Mouse (Mus musculus) forebrain, embryonic 11.5 days (tissue): Measurements from ENCODE around the gene Tapbp. TPM values are rescaled to one million over a fixed set of nuclear protein-coding genes. Genes with fewer than 3 reads are reported as not detected.
"Not testable (repeated sequence)": the region's sequence is repeated elsewhere in the genome, so short reads cannot be mapped to it uniquely, and the experiment has no call there.

Source experiments
- ATAC-seq: fragments of 200-750 bp; cut with Nextera tagmentation; replicated peaks from 2 replicates; pipeline ENCODE4 v1.8.0; 2017; ENCODE audit warnings: moderate TSS enrichment; ENCODE audit not compliant: low FRiP score
- DNase-seq: peaks from one replicate; pipeline ENCODE4 v3.0.0-alpha.2; 2017; ENCODE audit warnings: low spot score
- H3K27ac ChIP-seq: fragments of 300-500 bp; sonication (generic); 2 replicates; pipeline ENCODE4 v1.5.1; 2014; ENCODE audit warnings: low read depth, low read length
- H3K27me3 ChIP-seq: fragments of 300-500 bp; sonication (generic); 2 replicates; pipeline ENCODE4 v1.6.1; 2014; ENCODE audit warnings: mild to moderate bottlenecking, low read length, mixed read lengths; ENCODE audit not compliant: control insufficient read depth, insufficient read depth
- H3K36me3 ChIP-seq: fragments of 300-500 bp; sonication (generic); 2 replicates; pipeline ENCODE4 v1.6.1; 2014; ENCODE audit warnings: mild to moderate bottlenecking, low read length, moderate library complexity, mixed read lengths; ENCODE audit not compliant: control insufficient read depth, insufficient read depth
- H3K4me1 ChIP-seq: fragments of 300-500 bp; sonication (generic); replicated peaks from 2 replicates; pipeline ENCODE4 v1.6.1; 2014; ENCODE audit warnings: low read length, mixed read lengths; ENCODE audit not compliant: control insufficient read depth, insufficient read depth
- H3K4me2 ChIP-seq: fragments of 300-500 bp; sonication (generic); 2 replicates; pipeline ENCODE4 v1.6.1; 2014; ENCODE audit warnings: low read depth, mild to moderate bottlenecking, low read length, moderate library complexity, mixed read lengths; ENCODE audit not compliant: severe bottlenecking
- H3K4me3 ChIP-seq: fragments of 300-500 bp; sonication (generic); 2 replicates; pipeline ENCODE4 v1.5.1; 2014; ENCODE audit warnings: low read depth, low read length
- H3K9ac ChIP-seq: fragments of 300-500 bp; sonication (generic); 2 replicates; pipeline ENCODE4 v1.6.1; 2014; ENCODE audit warnings: low read length
- H3K9me3 ChIP-seq: fragments of 300-500 bp; sonication (generic); 2 replicates; pipeline ENCODE4 v1.6.1; 2016; ENCODE audit warnings: low read length, mixed read lengths; ENCODE audit not compliant: control insufficient read depth
- WGBS: fragments of 180-500 bp; shearing (Covaris S2); extraction: QIAGEN DNeasy Blood & Tissue Kit; methylation state at CpG from one replicate; pipeline ENCODE4 v1.1.7; 2014; 5-methylcytosine and 5-hydroxymethylcytosine counted together
- polyA plus RNA-seq: library from polyadenylated mRNA; unstranded; fragments of >200 nt; fragmentation: Nextera tagmentation; extraction: Ambion mirVana; gene quantifications from 2 replicates; pipeline ENCODE4 v1.2.1, GENCODE M21; 2014

The Tapbp gene
- polyA plus RNA-seq, 1 experiment from 2014 or later: 15.5 TPM

DNA sequence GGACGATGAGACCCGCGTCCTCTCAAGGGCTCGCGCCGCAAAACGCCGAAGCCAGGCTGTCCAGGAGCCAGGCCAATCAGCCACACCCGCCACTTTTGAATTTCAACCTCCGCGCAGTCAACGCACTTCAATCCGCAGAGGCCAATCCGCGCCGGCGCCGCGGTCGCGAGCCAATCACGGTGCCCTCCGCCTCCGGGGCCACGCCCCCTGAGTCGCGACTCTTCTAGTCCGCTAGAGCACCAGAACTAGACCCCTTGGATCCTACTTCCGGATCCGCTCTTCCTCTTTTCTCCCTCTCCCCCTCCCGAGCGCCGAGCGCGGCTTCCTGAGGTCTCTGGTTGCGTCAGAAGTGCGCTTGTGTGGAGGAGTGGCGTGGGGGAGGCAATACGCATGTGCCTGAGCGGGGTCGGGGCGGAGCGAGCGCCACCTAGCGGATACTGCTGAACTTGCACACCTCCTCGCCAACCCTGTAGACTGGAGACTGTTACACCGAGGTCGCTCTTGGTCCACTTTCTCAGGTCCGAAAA is 25.1 kb upstream of the Tapbp start, which contains the start of gene Kifc1:
Gene Kifc1, minus strand, starts transcription at position 129 of the 527 bp plus-strand sequence.
- Histone ChIP-seq H3K4me3 (peak within 1 kb of the TSS; percentile 59), H3K27ac (0 out of 2 replicates have a peak within 1 kb of the TSS, but pooled peaks have one; percentile 18), H3K4me2 (peak within 1 kb of the TSS; percentile 68), H3K36me3 (peaks cover 6% of the 10 kb centered on the region; the same call in 1 of the 2 replicates), H3K4me1 (peaks cover 8% of the 10 kb centered on the region; the same call in 1 of the 2 replicates), H3K9ac (peak within 1 kb of the TSS; percentile 66), H3K27me3 (no peaks in the 10 kb centered on the region), H3K9me3 (no peaks in the 10 kb centered on the region)
- DNase-seq (peak; percentile 99), ATAC-seq (peak; percentile 98)
- under 1% methylated on average over 49 of the region's 49 CpGs for WGBS

DNA sequence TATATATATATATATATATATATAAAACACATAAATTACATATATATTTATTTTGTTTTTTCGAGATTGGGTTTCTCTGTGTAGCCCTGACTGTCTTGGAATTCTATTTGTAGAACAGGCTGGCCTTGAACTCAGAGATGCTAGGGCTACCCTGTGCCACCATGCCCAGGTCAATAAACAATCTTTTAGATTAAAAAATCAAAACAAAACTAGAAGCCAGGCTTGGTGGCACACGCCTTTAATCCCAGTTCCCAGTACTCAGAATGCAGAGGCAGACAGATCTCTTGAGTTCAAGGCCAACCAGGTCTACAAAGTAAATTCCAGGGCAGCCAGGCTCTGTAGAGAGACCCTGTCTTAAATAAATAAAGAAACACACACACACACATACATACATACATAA is 24.3 kb upstream of the Tapbp start:
- no peak overlapping the region for H3K4me3 ChIP-seq
- H3K4me1 ChIP-seq: peaks cover 8% of the 10 kb centered on the region; the same call in 1 of the 2 replicates
- H3K9ac ChIP-seq: no peak overlapping the region
- no peaks in the 10 kb centered on the region for H3K9me3 ChIP-seq
- ATAC-seq (no peak), DNase-seq (no peak)
- no peak overlapping the region for H3K27ac ChIP-seq
- no peaks in the 10 kb centered on the region for H3K36me3 ChIP-seq
- WGBS: 76% methylated on average over 2 of the region's 2 CpGs
- no peak overlapping the region for H3K4me2 ChIP-seq
- no peaks in the 10 kb centered on the region for H3K27me3 ChIP-seq

DNA sequence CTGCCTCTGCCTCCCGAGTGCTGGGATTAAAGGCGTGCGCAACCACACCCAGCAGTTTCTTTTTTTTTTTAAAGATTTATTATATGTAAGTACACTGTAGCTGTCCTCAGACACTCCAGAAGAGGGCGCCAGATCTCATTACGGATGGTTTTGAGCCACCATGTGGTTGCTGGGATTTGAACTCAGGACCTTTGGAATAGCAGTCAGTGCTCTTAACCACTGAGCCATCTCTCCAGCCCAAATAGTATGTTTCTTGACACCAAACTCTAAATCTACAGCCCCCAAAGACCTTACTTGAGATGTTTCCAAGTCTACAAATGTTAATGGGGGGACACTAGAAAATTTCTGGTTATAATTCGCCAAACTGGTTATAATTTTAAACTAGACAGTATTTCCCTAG is 23.8 kb upstream of the Tapbp start:
- not testable (repeated sequence) for H3K9ac ChIP-seq, H3K4me2 ChIP-seq, ATAC-seq, H3K27ac ChIP-seq, H3K4me1 ChIP-seq, H3K36me3 ChIP-seq, H3K27me3 ChIP-seq, H3K4me3 ChIP-seq, H3K9me3 ChIP-seq, DNase-seq
- 74% methylated on average over 6 of the region's 6 CpGs for WGBS

DNA sequence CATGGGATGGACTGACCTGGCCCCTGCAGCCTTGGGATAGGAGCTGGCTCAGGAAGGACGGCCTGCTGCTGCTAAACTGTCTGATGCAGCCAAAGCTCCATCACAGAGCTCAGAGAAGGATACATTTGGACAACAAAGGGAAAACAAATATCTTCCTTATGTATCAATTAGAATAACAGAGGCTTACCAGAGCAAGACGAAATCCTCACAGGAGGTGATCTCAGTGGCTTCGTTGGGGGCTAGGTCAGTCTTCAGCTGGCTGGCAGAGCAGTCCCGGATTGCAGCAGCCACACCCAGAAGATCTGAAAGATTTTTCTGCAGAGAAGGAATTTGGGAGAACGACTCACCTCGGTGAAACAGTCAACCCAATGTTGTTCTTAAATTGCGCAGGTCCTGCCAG is 23.3 kb upstream of the Tapbp start:
- Histone ChIP-seq H3K27ac (no peak overlapping the region), H3K4me1 (peaks cover 8% of the 10 kb centered on the region; the same call in 1 of the 2 replicates), H3K36me3 (no peaks in the 10 kb centered on the region), H3K9ac (no peak overlapping the region), H3K9me3 (no peaks in the 10 kb centered on the region), H3K4me3 (no peak overlapping the region), H3K27me3 (no peaks in the 10 kb centered on the region), H3K4me2 (no peak overlapping the region)
- DNase-seq: no peak
- WGBS: 26% methylated on average over 7 of the region's 7 CpGs
- no peak for ATAC-seq

DNA sequence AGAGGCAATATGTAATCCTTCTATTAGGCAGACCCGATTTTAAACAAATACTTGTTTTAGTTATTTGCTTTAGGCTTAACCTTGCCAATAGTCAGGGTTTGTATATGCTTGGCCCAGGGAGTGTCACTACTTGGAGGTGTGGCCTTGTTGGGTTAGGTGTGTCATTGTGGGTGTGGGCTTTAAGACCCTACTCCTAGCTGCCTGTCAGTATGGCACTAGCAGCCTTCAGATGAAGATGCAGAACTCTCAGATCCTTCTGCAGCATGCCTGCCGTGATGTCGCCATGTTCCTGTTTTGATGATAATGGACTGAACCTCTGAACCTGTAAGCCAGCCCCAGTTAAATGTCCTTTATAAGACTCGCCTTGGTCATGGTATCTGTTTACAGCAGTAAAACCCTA is 22.7 kb upstream of the Tapbp start:
- H3K9ac ChIP-seq, H3K27me3 ChIP-seq: not testable (repeated sequence)
- WGBS: 79% methylated on average over 4 of the region's 4 CpGs

DNA sequence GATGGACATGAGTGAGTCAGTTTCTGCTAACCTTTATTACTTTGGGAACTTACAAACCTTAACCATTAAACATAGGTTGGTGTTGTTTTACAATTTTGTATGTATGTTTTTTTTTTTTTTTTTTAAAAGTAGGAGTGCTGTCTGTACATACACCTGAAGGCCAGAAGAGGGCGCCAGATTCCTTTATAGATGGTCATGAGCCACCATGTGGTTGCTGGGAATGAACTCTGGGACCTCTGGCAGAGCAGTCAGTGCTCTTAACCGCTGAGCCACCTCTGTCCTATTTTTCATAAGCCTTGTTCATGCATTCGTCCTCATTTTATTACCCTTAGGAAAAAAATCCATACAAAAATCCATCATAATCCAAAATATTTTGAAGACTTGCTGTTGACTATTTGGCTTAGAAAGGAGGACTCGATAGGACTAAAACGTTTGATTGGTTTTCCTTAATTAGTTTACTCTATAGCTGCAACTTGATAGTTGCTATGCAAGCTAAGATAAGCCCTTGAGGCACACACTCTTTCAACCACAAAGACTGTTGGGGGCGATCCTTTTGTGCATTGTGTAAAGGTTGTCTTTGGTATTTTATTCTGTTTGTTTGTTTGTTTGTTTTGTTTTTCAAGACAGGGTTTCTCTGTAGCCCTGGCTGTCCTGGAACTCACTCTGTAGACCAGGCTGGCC is 18.4 kb upstream of the Tapbp start:
- DNase-seq (peak; percentile 64), ATAC-seq (no peak)
- no peak overlapping the region for H3K4me2 ChIP-seq
- H3K4me1 ChIP-seq: no peaks in the 10 kb centered on the region
- no peaks in the 10 kb centered on the region for H3K27me3 ChIP-seq
- no peak overlapping the region for H3K4me3 ChIP-seq
- H3K9ac ChIP-seq: no peak overlapping the region
- 43% methylated on average over 6 of the region's 6 CpGs for WGBS
- H3K36me3 ChIP-seq: no peaks in the 10 kb centered on the region
- H3K27ac ChIP-seq: no peak overlapping the region
- H3K9me3 ChIP-seq: no peaks in the 10 kb centered on the region

More for the DNA sequence above, 22.7 kb upstream of the Tapbp start:
- H3K36me3 ChIP-seq, DNase-seq, H3K4me2 ChIP-seq, H3K27ac ChIP-seq, ATAC-seq, H3K4me1 ChIP-seq, H3K4me3 ChIP-seq, H3K9me3 ChIP-seq: not testable (repeated sequence)

DNA sequence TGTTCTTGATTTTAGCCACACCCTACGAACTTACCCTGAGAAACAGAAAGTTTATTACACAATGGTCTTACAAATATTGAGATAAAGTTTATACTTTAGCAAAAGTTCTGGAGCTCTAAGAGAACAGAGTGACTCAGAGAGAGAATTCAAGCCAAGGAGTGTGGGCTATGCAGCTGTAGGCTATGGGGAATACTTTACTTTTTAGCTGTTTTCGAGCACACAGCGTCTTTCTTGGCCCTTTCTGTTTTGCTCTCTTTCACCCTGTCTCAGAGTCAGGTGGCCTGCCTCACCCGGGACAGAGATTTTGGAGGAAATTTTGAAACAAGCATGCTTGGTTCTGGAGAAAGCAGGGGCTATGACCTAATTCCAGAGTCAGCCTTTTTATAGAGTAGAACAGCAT is 17.5 kb upstream of the Tapbp start:
- not testable (repeated sequence) for H3K9me3 ChIP-seq, DNase-seq, H3K4me1 ChIP-seq, H3K27ac ChIP-seq, H3K27me3 ChIP-seq, H3K9ac ChIP-seq, H3K4me3 ChIP-seq, H3K36me3 ChIP-seq, ATAC-seq, H3K4me2 ChIP-seq
- WGBS: 85% methylated on average over 4 of the region's 4 CpGs

DNA sequence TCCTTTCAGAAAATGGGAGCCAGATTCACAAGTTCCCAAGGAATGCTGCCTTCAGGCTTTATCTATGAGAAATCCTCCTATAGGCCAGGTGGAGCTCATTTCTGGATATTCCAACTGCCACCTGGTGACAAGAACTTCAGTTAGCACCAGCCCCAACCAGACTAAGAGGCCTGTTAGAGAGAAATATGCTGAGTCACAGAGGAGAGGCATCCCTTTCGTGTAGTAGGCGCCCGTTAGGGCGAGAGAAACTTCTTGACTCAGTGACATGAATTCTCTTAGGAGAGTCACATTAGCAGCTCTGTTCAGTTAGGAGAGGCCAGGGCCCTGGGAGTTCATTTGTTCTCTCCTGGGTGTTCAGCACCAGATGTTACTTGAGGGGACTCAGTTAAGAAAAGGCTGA is 16.1 kb upstream of the Tapbp start:
- WGBS: 84% methylated on average over 4 of the region's 4 CpGs
- Histone ChIP-seq H3K4me1 (no peaks in the 10 kb centered on the region), H3K4me3 (no peak overlapping the region), H3K9ac (no peak overlapping the region), H3K4me2 (no peak overlapping the region), H3K27ac (no peak overlapping the region), H3K9me3 (no peaks in the 10 kb centered on the region), H3K36me3 (no peaks in the 10 kb centered on the region), H3K27me3 (no peaks in the 10 kb centered on the region)
- ATAC-seq (no peak), DNase-seq (no peak)
